Mouse (Mus musculus): ENCODE measurements around the gene Tmem91.
A peak's percentile ranks its signal among the peaks of the same experiment; 100 is the strongest.

Gene Tmem91

GRCm38 (mm10) chr7:25670096-25670495 lies 4.9 kb downstream of the Tmem91 start:
- TF ChIP-seq POU5F1 (IDR thresholded peaks at IDR 0.05; ENCODE audit: borderline replicate concordance, low read length): no peak
- no peak for TF ChIP-seq CTCF (conservative IDR thresholded peaks at IDR 0.05; ENCODE audit: low read length)
- no peak; the same call in 1 of the 2 replicates for TF ChIP-seq NANOG (IDR thresholded peaks at IDR 0.05; ENCODE audit: borderline replicate concordance, low read length)
- peaks cover 22% of the 10 kb centered on the region for H3K27me3 ChIP-seq (ENCODE audit: insufficient read depth, low read length)
- H3K4me1 ChIP-seq (replicated peaks; ENCODE audit: low read depth, low read length): peaks cover 80% of the 10 kb centered on the region
- H3K4me3 ChIP-seq (replicated peaks; ENCODE audit: low read length): peak overlapping the region; percentile 63
- H3K9me3 ChIP-seq (ENCODE audit: low read length): no peaks in the 10 kb centered on the region
- H3K36me3 ChIP-seq (ENCODE audit: insufficient read depth, low read length): peaks cover 68% of the 10 kb centered on the region

- H3K36me3 ChIP-seq (ENCODE audit: insufficient read depth, low read length): peaks cover 73% of the 10 kb centered on the region
- no peaks in the 10 kb centered on the region for H3K9me3 ChIP-seq (ENCODE audit: low read length)
- TF ChIP-seq CTCF (conservative IDR thresholded peaks at IDR 0.05; ENCODE audit: low read length) (no peak), NANOG (IDR thresholded peaks at IDR 0.05; ENCODE audit: borderline replicate concordance, low read length) (no peak), POU5F1 (IDR thresholded peaks at IDR 0.05; ENCODE audit: borderline replicate concordance, low read length) (no peak)
- H3K4me1 ChIP-seq (replicated peaks; ENCODE audit: low read depth, low read length): peaks cover 80% of the 10 kb centered on the region
- H3K27me3 ChIP-seq (ENCODE audit: insufficient read depth, low read length): peaks cover 17% of the 10 kb centered on the region
- H3K4me3 ChIP-seq (replicated peaks; ENCODE audit: low read length): peak overlapping the region; percentile 63
These were observed 5.3 kb downstream of the Tmem91 start for GRCm38 (mm10) chr7:25669631-25670030.

GRCm38 (mm10) chr7:25669158-25669557 lies 5.8 kb downstream of the Tmem91 start:
- peaks cover 78% of the 10 kb centered on the region for H3K36me3 ChIP-seq (ENCODE audit: insufficient read depth, low read length)
- no peaks in the 10 kb centered on the region for H3K9me3 ChIP-seq (ENCODE audit: low read length)
- peaks cover 13% of the 10 kb centered on the region for H3K27me3 ChIP-seq (ENCODE audit: insufficient read depth, low read length)
- no peak for TF ChIP-seq CTCF (conservative IDR thresholded peaks at IDR 0.05; ENCODE audit: low read length)
- no peak for TF ChIP-seq NANOG (IDR thresholded peaks at IDR 0.05; ENCODE audit: borderline replicate concordance, low read length)
- no peak for TF ChIP-seq POU5F1 (IDR thresholded peaks at IDR 0.05; ENCODE audit: borderline replicate concordance, low read length)
- peaks cover 80% of the 10 kb centered on the region for H3K4me1 ChIP-seq (replicated peaks; ENCODE audit: low read depth, low read length)
- peak overlapping the region; percentile 63 for H3K4me3 ChIP-seq (replicated peaks; ENCODE audit: low read length)

GRCm38 (mm10) chr7:25666381-25666780 lies 8.6 kb downstream of the Tmem91 start:
- Histone ChIP-seq H3K36me3 (ENCODE audit: insufficient read depth, low read length) (peaks cover 93% of the 10 kb centered on the region), H3K27me3 (ENCODE audit: insufficient read depth, low read length) (no peaks in the 10 kb centered on the region), H3K4me3 (replicated peaks; ENCODE audit: low read length) (no peak overlapping the region), H3K9me3 (ENCODE audit: low read length) (no peaks in the 10 kb centered on the region), H3K4me1 (replicated peaks; ENCODE audit: low read depth, low read length) (peaks cover 100% of the 10 kb centered on the region)
- TF ChIP-seq CTCF (conservative IDR thresholded peaks at IDR 0.05; ENCODE audit: low read length) (no peak), POU5F1 (IDR thresholded peaks at IDR 0.05; ENCODE audit: borderline replicate concordance, low read length) (no peak), NANOG (IDR thresholded peaks at IDR 0.05; ENCODE audit: borderline replicate concordance, low read length) (no peak)

DNA sequence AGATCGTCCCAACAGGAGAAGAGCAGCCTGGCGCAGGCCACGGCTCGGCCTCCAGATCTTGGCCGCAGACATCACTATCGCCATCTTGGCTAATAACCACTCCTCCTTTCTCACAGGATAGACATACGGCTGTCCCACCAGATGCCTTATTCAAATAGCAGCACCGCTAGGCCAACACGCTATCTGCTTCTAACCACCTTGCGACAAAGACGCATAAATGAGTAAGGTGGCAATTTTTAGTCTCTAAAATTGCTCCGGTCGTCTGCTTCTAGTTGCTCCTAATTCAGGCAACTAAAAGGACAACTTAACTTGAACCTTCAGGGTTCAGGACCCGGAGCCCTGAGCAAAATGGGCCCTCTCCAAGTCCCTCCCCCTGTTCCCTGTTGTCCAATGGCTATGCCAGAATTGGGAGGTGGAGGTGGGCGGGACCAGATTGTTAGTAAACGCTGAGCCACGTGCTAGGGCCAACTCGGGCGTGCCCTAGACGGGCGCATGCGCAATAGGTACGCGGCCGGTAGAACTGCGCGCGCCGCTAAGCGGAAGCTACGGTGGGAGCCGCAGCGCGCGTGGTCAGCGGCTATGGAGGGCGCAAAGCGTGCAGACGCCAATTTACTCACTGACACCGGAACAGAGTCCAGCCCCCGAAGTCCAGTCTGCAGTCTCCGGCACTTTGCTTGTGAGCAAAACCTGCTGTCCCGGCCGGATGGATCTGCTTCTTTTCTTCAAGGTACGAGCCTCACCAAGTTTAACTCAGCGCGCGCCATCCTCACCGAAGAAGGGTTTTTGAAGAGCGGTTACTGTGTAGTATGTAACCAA lies 16.1 kb downstream of the Tmem91 start, which contains the start of the genes Bckdha and Exosc5:
Bckdha (minus strand) TSS at position 325 of the 816 bp plus-strand sequence.
Exosc5 (plus strand) TSS at position 508 of the 816 bp plus-strand sequence.
- peaks cover 84% of the 10 kb centered on the region for H3K4me1 ChIP-seq (replicated peaks; ENCODE audit: low read depth, low read length)
- H3K27me3 ChIP-seq (ENCODE audit: insufficient read depth, low read length): no peaks in the 10 kb centered on the region
- TF ChIP-seq POU5F1 (IDR thresholded peaks at IDR 0.05; ENCODE audit: borderline replicate concordance, low read length): no peak
- no peak for TF ChIP-seq NANOG (IDR thresholded peaks at IDR 0.05; ENCODE audit: borderline replicate concordance, low read length)
- TF ChIP-seq CTCF (conservative IDR thresholded peaks at IDR 0.05; ENCODE audit: low read length): no peak
- peaks cover 45% of the 10 kb centered on the region for H3K36me3 ChIP-seq (ENCODE audit: insufficient read depth, low read length)
- H3K4me3 ChIP-seq (replicated peaks; ENCODE audit: low read length): peak within 1 kb of the TSS; percentile 89
- no peaks in the 10 kb centered on the region for H3K9me3 ChIP-seq (ENCODE audit: low read length)

DNA sequence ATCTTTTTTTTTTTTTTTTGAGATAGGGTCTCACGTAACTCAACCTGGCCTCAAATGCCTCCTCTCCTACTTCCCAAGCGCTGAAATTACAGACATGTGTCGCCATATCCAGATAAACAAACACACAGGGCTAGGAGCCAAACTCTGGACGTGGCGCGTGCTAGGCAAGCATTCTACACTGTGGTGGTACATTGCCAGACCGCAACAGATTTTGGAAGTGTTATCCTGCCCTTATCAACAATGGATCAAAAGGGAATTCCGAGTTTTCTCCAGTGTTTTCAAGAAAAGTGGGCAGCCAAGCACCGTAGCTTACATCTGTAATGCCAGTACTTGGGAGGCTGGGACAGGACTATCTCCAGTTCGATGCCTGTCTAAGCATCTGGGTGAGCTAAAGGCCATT lies 17.2 kb downstream of the Tmem91 start:
- TF ChIP-seq POU5F1 (IDR thresholded peaks at IDR 0.05; ENCODE audit: borderline replicate concordance, low read length) (no peak), CTCF (conservative IDR thresholded peaks at IDR 0.05; ENCODE audit: low read length) (no peak), NANOG (IDR thresholded peaks at IDR 0.05; ENCODE audit: borderline replicate concordance, low read length) (no peak)
- peaks cover 82% of the 10 kb centered on the region for H3K4me1 ChIP-seq (replicated peaks; ENCODE audit: low read depth, low read length)
- H3K4me3 ChIP-seq (replicated peaks; ENCODE audit: low read length): peak overlapping the region; percentile 89
- no peaks in the 10 kb centered on the region for H3K27me3 ChIP-seq (ENCODE audit: insufficient read depth, low read length)
- no peaks in the 10 kb centered on the region for H3K9me3 ChIP-seq (ENCODE audit: low read length)
- H3K36me3 ChIP-seq (ENCODE audit: insufficient read depth, low read length): peaks cover 45% of the 10 kb centered on the region

GRCm38 (mm10) chr7:25655601-25656428 lies 19.2 kb downstream of the Tmem91 start:
- peak overlapping the region; percentile 50 for H3K4me3 ChIP-seq (replicated peaks; ENCODE audit: low read length)
- peaks cover 32% of the 10 kb centered on the region for H3K36me3 ChIP-seq (ENCODE audit: insufficient read depth, low read length)
- TF ChIP-seq POU5F1 (IDR thresholded peaks at IDR 0.05; ENCODE audit: borderline replicate concordance, low read length) (no peak), CTCF (conservative IDR thresholded peaks at IDR 0.05; ENCODE audit: low read length) (no peak), NANOG (IDR thresholded peaks at IDR 0.05; ENCODE audit: borderline replicate concordance, low read length) (no peak)
- no peaks in the 10 kb centered on the region for H3K9me3 ChIP-seq (ENCODE audit: low read length)
- no peaks in the 10 kb centered on the region for H3K27me3 ChIP-seq (ENCODE audit: insufficient read depth, low read length)
- peaks cover 80% of the 10 kb centered on the region for H3K4me1 ChIP-seq (replicated peaks; ENCODE audit: low read depth, low read length)

- no peaks in the 10 kb centered on the region for H3K27me3 ChIP-seq (ENCODE audit: insufficient read depth, low read length)
- H3K4me3 ChIP-seq (replicated peaks; ENCODE audit: low read length): no peak overlapping the region
- TF ChIP-seq POU5F1 (IDR thresholded peaks at IDR 0.05; ENCODE audit: borderline replicate concordance, low read length): no peak
- no peak for TF ChIP-seq NANOG (IDR thresholded peaks at IDR 0.05; ENCODE audit: borderline replicate concordance, low read length)
- TF ChIP-seq CTCF (conservative IDR thresholded peaks at IDR 0.05; ENCODE audit: low read length): no peak
- peaks cover 39% of the 10 kb centered on the region for H3K36me3 ChIP-seq (ENCODE audit: insufficient read depth, low read length)
- peaks cover 88% of the 10 kb centered on the region for H3K4me1 ChIP-seq (replicated peaks; ENCODE audit: low read depth, low read length)
- no peaks in the 10 kb centered on the region for H3K9me3 ChIP-seq (ENCODE audit: low read length)
These were observed 22.7 kb downstream of the Tmem91 start for GRCm38 (mm10) chr7:25652244-25652759.
